Mouse (Mus musculus) neutrophil, adult 5-6 weeks (primary cell): ENCODE results near the gene Fam187b. TPM values are rescaled to one million over a fixed set of nuclear protein-coding genes. Genes with fewer than 3 reads are reported as not detected.
"Not testable (repeated sequence)": the region's sequence is repeated elsewhere in the genome, so short reads cannot be mapped to it uniquely, and the experiment has no call there.

Experiments used
- ATAC-seq: fragments of 151-379, 151-347 bp; 2 replicates; pipeline ENCODE4 v1.8.0; 2017; ENCODE audit warnings: mild to moderate bottlenecking, moderate TSS enrichment; ENCODE audit not compliant: insufficient number of reproducible peaks, poor library complexity, low FRiP score, severe bottlenecking; ENCODE audit errors: extremely low read depth
- total RNA-seq: library from RNA; stranded (forward); fragments of 200-1000 nt; gene quantifications from 2 replicates; pipeline ENCODE4 v1.2.3, GENCODE M21; 2017

Gene Fam187b
- total RNA-seq = 0.86 and 1.4 TPM in 2 replicates

DNA sequence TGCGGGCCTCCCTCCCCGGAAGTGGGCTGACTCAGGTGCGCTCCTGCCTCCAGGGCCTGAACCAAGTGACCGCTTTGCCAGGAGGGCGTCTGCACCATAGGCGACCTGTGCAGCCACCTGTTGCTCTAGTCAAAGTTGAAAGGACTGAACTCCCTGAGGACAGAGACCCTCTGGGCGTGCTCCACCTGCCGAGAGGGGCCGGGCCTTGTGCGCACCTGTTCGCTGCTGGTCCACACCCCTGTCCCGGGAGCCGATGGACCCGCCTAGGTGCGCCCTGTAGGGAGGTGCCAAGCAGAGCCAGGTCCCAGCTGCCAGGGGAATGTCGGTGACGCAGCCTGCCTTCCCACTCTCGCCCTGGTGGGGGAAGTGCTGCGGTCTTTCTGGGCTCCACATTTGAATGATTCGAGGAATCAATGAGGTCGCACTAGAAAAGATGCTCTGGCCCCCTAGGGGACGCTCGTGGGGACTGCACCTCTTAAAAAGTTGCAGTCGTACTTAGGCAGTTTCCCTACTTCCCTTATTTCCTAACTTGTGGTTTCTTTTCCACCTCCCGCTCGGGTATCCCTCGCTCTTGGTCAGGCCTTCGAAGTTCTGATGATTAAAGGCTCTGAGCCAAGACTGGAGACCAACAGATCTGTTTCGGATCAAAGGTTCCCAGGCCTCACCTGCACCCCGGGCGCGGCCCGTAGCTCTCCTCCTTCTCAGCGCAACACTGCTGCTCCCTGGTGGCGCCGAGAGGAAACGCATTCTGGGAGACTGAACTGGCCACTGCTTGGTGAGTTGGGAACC, at the start of gene Fam187b:
Gene Fam187b (plus strand): TSS at position 290 of the 789 bp plus-strand sequence.
- peak; percentile 85 for ATAC-seq

DNA sequence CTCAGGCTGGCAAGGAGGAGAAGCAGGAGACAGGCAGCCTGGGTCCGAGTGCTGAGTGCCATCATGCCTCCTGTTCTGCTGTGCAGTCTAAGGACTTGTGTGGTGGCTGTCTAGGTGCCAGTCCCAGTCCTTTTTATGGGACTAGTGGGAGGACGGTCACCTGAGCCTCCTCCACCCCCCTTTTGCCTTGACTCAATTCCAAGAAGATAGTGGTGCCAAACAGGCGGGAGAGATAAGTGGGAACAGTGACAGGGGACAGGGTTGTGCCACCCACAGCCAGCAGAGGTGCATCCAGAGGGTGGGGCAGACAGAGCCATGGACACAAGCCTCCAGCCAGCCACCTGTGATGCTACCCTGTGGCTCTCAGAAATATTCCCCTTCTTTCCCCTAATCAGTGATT, 49.5 kb upstream of the Fam187b start:
- ATAC-seq = no peak

DNA sequence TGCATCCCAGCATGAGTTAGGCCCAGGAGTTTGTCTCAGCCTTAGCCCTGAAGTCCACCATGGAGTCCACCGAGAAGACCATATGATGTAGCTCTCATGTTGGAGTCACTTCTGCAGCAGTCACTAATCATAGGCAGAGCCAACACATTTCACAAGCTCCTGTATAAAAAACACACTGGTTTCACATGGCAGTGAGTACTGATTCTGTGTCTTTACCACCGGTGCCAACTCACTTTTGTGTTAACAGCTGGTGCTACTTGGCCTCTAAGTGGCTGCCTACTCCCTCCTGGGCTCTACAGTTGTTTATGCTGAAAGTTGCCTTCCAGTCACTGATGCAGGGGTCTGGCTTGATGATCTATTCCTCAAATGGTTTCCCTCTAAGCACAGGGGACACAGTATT, 49.0 kb upstream of the Fam187b start, which contains the start of gene Hamp2:
Gene Hamp2 (minus strand): TSS at position 101 of the 400 bp plus-strand sequence.
- not testable (repeated sequence) for ATAC-seq

GRCm38 (mm10) chr7:30935422-30936099, 38.0 kb upstream of the Fam187b start:
- ATAC-seq = not testable (repeated sequence)

DNA sequence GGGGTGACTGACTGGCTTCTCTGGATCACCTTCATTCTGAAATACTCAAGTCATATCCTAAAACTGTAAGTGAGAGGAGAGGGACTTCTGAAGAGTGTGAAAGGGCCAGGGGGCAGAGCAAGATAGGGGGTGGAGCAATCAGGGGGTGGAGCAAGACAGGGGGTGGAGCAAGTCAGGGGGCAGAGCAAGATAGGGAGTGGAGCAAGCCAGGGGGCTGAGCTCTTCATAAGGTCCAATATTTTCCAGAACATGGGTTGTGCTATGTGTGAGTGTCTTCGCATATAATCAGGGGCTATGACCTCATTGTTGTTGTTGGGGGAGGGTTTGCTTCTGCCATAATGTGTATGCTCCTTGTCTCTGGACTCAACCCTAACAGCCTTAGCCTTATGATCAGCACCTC, 33.5 kb upstream of the Fam187b start:
- ATAC-seq = not testable (repeated sequence)

DNA sequence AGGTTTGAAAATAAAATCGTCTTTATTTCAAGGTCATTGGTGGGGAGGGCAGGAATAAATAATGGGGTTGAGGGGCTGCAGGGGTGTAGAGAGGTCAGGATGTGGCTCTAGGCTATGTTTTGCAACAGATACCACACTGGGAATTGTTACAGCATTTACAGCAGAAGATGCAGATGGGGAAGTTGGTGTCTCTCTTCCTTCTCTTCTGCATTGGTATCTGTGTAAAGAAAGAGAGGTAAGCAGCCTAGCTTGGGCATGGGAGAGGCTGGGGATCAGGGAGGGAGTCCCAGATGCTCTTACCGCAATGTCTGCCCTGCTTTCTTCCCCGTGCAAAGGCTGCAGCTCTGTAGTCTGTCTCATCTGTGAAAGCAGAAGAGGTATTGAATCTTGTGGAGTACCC, 31.2 kb upstream of the Fam187b start:
- not testable (repeated sequence) for ATAC-seq

- no peak for ATAC-seq
These were observed 29.5 kb upstream of the Fam187b start, which contains the start of gene Hamp for GRCm38 (mm10) chr7:30943909-30944635. Gene Hamp (minus strand): TSS chr7:30944032.

- ATAC-seq = not testable (repeated sequence)
These were observed 28.9 kb upstream of the Fam187b start for GRCm38 (mm10) chr7:30944706-30945105.

DNA sequence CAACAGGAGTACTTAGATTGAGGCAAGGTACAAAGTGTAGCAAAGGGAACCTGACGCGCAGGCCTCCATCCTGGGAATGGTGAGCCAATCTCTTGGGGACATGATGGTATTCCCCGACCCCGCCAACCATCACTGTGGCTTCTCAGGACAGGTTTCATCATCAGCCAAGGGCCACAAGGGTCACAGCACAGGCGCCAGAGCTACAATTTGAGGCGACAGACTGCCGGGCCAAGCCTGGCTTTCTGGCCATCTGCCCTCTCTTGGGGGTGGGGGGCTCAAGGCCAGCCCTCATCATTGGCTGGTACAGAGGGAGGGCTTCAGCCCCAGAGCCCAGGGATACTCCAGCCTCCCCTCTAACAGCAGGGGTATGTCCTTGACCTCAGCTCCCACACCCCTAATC, 28.1 kb upstream of the Fam187b start:
- not testable (repeated sequence) for ATAC-seq

DNA sequence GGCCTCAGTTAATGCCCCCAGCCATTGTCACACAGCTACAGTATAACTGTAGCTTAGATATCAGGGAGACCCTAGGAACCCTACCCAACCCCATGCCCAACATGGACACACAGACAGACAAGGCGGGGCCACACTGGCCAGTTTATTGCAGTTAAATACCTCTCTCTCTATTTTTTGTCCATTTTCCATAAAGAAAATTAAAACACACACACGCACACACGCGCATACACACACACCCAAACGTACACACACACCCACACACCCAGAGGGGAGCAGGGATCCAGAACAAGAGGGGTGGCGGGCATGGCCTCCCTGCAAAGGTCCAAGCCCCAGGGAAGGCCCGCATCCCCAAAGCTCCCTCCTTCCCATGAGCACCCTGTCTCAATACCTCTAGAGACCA, 27.7 kb upstream of the Fam187b start:
- ATAC-seq = no peak

- ATAC-seq = not testable (repeated sequence)
These were observed 23.7 kb upstream of the Fam187b start for GRCm38 (mm10) chr7:30949902-30950301.

GRCm38 (mm10) chr7:30952441-30953265, 20.9 kb upstream of the Fam187b start:
- no peak for ATAC-seq

DNA sequence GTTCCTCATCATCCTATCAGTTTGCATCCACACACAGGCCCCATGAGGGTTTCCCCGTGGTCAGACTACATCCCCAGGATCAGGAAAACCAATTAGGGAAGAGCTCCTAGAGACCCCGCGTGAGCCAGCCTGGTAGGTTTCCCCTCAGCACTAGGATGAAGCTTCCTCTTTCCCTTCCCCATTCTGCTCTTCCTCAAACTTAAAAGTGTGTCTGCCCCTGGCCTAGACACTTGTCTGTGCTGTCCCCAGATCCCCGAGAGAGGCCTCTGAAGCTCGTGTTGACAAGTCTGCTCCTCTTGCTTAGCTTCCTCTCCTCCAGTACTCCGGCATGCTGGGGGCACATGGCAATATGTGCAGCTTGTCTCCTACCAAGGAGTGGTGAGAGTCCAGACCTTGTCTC, 20.1 kb upstream of the Fam187b start:
- no peak for ATAC-seq

GRCm38 (mm10) chr7:30954036-30954435, 19.6 kb upstream of the Fam187b start:
- ATAC-seq = no peak

GRCm38 (mm10) chr7:30954971-30955520, 18.5 kb upstream of the Fam187b start:
- ATAC-seq = no peak

DNA sequence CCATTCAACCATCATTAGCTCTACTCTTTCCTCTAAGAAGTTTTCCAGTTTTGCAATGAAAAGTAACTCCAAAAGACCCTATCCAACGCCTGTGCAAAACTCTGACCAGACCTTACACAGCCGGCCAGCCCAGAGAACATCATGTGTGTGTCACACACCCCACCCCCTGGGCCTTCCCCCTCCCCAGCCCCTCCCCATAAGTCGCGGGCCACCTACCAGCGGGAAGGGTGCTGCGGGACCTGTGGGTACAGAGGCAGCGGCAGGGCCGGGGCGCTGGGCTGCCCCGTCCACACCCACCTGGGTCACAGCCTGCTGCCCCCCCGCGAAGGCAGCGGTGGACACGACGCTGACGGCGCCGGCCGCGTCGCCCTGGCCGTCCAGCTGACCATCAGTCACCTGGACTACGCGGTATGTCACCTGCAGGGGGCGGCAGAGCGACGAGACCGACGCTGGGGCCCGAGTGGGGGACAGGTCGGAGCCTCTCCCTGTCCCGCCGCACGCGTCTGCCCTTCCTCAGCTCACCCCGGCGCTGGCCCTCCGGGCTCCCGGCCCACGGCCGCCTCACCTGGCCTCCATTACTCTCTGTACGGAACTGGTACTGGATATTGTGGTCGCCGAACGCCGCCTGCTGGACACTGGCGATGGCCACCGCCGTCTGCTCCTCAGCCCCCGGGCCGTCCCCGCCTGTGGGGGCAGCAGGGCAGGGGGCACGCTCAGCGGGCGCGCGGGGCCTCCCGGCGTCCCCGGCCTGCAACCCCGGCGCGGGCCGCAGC, 17.8 kb upstream of the Fam187b start:
- ATAC-seq = peak; percentile 62

GRCm38 (mm10) chr7:30956357-30956751, 17.2 kb upstream of the Fam187b start:
- no peak for ATAC-seq
